9 mouse cellular contexts compared by ENCODE assay signal in the genomic region with DNA sequence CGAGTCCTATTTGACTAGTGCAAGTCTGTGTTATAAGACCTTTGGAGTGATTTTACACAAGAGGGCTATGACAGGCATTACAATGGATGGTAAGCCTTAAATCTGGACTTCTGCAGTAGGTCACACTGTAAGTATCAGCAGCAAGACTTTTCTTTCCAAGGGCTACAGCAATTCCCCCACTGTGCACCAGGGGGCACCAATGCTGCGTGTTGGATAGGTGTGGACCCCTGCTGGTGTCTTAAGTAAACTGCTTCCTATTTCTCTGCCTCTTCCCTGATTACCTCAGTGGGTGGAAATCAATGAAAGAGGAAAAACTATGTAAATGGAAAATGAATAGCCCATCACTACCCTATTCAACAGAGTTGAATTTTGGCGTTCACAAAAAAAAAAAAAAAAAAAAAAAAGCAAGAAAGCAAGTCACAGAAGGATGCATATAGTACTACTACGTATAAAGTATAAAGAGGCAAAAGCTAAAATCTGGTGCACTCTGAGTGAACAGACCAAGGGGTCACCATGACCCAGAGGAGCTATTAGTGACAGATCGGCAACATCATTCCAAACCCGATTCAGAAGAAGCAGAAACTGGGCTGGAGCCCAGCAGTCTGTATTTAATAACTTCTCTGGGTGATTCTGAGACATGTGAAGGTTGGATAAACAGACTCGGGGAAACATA. TPM values are rescaled to one million over a fixed set of nuclear protein-coding genes. Genes with fewer than 3 reads are reported as not detected.
DNase-seq lines count a peak whose midpoint lies in the region; ATAC-seq lines count a peak whose summit lies in the region.
"Had no signal": no experiment of that assay in that cellular context is flagged by ENCODE, and none has a peak within 500 bp of the region (broad histone marks: within the 10 kb centered on the region; RNA-seq: fewer than 3 reads in every experiment).

No protein-coding gene starts in this region.

- DNase-seq in ES-CJ7 (ENCODE audit: low read depth, low spot score): peak; percentile 96
- DNase-seq in c-Kit-positive CD71-positive TER-119-negative erythroid progenitor cells, embryonic 14.5 days (ENCODE audit: low read depth): peak; percentile 73
- DNase-seq in forebrain, embryonic 11.5 days (ENCODE audit: low spot score): peak; percentile 92
- DNase-seq in heart, postnatal 4 days: peak; percentile 91
- peak; percentile 71 to 92 for DNase-seq in layer of hippocampus, adult 18-20 months (ENCODE audit: low spot score in 2 of 2)
- DNase-seq in ovary, postnatal 10 days (ENCODE audit: low spot score): peak; percentile 87
- peak; percentile 49 to 80 for DNase-seq in thymus, postnatal 10 days (ENCODE audit: low spot score in 2 of 2)

- peak; percentile 74 for ATAC-seq in forebrain, embryonic 11.5 days (replicated peaks; ENCODE audit: low FRiP score)
- peak; percentile 69; the same call in 1 of the 2 replicates for ATAC-seq in lung, embryonic 15.5 days (ENCODE audit: borderline replicate concordance, extremely low read depth, low FRiP score, low TSS enrichment)

- H3K4me2 ChIP-seq in forebrain, embryonic 11.5 days (ENCODE audit: low read depth, low read length, severe bottlenecking): no peak overlapping the region
- H3K4me2 ChIP-seq in lung, embryonic 15.5 days: no peak overlapping the region

- H3K9ac ChIP-seq in forebrain, embryonic 11.5 days (ENCODE audit: low read length): no peak overlapping the region
- no peak overlapping the region for H3K9ac ChIP-seq in lung, embryonic 15.5 days

- no peak overlapping the region for H3K27ac ChIP-seq in forebrain, embryonic 11.5 days (ENCODE audit: low read depth, low read length)
- H3K27ac ChIP-seq in lung, embryonic 15.5 days: 0 out of 2 replicates have a peak overlapping the region, but pooled peaks have one; percentile 15
- H3K27ac ChIP-seq: macrophage had no signal

- H3K4me3 ChIP-seq in forebrain, embryonic 11.5 days (ENCODE audit: low read depth, low read length): no peak overlapping the region
- H3K4me3 ChIP-seq in lung, embryonic 15.5 days: no peak overlapping the region

- H3K27me3 ChIP-seq in forebrain, embryonic 11.5 days (ENCODE audit: control insufficient read depth, insufficient read depth, low read length): no peaks in the 10 kb centered on the region
- H3K27me3 ChIP-seq in lung, embryonic 15.5 days: no peaks in the 10 kb centered on the region

- H3K9me3 ChIP-seq in forebrain, embryonic 11.5 days (ENCODE audit: control insufficient read depth, low read length): no peaks in the 10 kb centered on the region
- H3K9me3 ChIP-seq in lung, embryonic 15.5 days: no peaks in the 10 kb centered on the region

- peaks cover under 1% of the 10 kb centered on the region; the same call in 1 of the 2 replicates for H3K36me3 ChIP-seq in forebrain, embryonic 11.5 days (ENCODE audit: control insufficient read depth, insufficient read depth, low read length)
- peaks cover 29% of the 10 kb centered on the region for H3K36me3 ChIP-seq in lung, embryonic 15.5 days

- 51% methylated on average over 7 of the region's 7 CpGs for WGBS in forebrain, embryonic 11.5 days
- 34% methylated on average over 7 of the region's 7 CpGs for WGBS in lung, embryonic 15.5 days

- H3K4me1 ChIP-seq in forebrain, embryonic 11.5 days (replicated peaks; ENCODE audit: control insufficient read depth, insufficient read depth, low read length): no peaks in the 10 kb centered on the region
- 0 out of 2 replicates have a peak, but pooled peaks cover 7% of the 10 kb centered on the region for H3K4me1 ChIP-seq in lung, embryonic 15.5 days

RNA-seq across cellular contexts. Expression of gene Cbr4, which starts 52.4 kb away (rescaled TPM):
- polyA plus RNA-seq in forebrain, embryonic 11.5 days (2014; fragmentation: Nextera tagmentation; extraction: Ambion mirVana): 27.9 and 31.0 TPM in 2 replicates
- total RNA-seq in heart, postnatal 4 days (2021): 10 to 100 TPM; 40.3 to 41.2 TPM
- 10 to 100 TPM; 21.4 to 24.5 TPM for total RNA-seq in layer of hippocampus, adult 18-20 months (2021)
- polyA plus RNA-seq in lung, embryonic 15.5 days (2015; fragmentation: Nextera tagmentation; extraction: Ambion mirVana): 28.3 and 31.7 TPM in 2 replicates
